Mouse (Mus musculus) forebrain, embryonic 12.5 days (tissue): ENCODE data around the gene Prrt1. TPM values are rescaled to one million over a fixed set of nuclear protein-coding genes. Genes with fewer than 3 reads are reported as not detected.

Experiments used
- ATAC-seq: fragments of 200-750 bp; cut with Nextera tagmentation; 2 replicates; pipeline ENCODE4 v1.8.0; 2017; ENCODE audit warnings: moderate TSS enrichment; ENCODE audit not compliant: low FRiP score
- H3K27ac ChIP-seq: fragments of 300-500 bp; sonication (generic); 2 replicates; pipeline ENCODE4 v1.5.1; 2016; ENCODE audit warnings: mild to moderate bottlenecking
- H3K27me3 ChIP-seq: fragments of 300-500 bp; sonication (generic); 2 replicates; pipeline ENCODE4 v1.6.1; 2016; ENCODE audit warnings: mild to moderate bottlenecking
- H3K36me3 ChIP-seq: fragments of 300-500 bp; sonication (generic); replicated peaks from 2 replicates; pipeline ENCODE4 v1.6.1; 2016; ENCODE audit warnings: mild to moderate bottlenecking
- H3K4me1 ChIP-seq: fragments of 300-500 bp; sonication (generic); 2 replicates; pipeline ENCODE4 v1.6.1; 2016
- H3K4me2 ChIP-seq: fragments of 300-500 bp; sonication (generic); 2 replicates; pipeline ENCODE4 v1.6.1; 2016; ENCODE audit warnings: mild to moderate bottlenecking, moderate library complexity
- H3K4me3 ChIP-seq: fragments of 300-500 bp; sonication (generic); replicated peaks from 2 replicates; pipeline ENCODE4 v1.5.1; 2016; ENCODE audit warnings: mild to moderate bottlenecking
- H3K9ac ChIP-seq: fragments of 300-500 bp; sonication (generic); 2 replicates; pipeline ENCODE4 v1.6.1; 2016; ENCODE audit warnings: mild to moderate bottlenecking
- H3K9me3 ChIP-seq: fragments of 300-500 bp; sonication (generic); 2 replicates; pipeline ENCODE4 v1.6.1; 2016
- WGBS: fragments of 180-500 bp; shearing (Covaris S2); methylation state at CpG from one replicate; pipeline ENCODE4 v1.1.7; 2016; 5-methylcytosine and 5-hydroxymethylcytosine counted together
- polyA plus RNA-seq: library from polyadenylated mRNA; unstranded; fragments of >200 nt; fragmentation: Nextera tagmentation; extraction: Ambion mirVana; gene quantifications from 2 replicates; pipeline ENCODE4 v1.2.1, GENCODE M21; 2016

Gene Prrt1
- polyA plus RNA-seq, 1 experiment from 2014 or later, result 2.9 TPM

DNA sequence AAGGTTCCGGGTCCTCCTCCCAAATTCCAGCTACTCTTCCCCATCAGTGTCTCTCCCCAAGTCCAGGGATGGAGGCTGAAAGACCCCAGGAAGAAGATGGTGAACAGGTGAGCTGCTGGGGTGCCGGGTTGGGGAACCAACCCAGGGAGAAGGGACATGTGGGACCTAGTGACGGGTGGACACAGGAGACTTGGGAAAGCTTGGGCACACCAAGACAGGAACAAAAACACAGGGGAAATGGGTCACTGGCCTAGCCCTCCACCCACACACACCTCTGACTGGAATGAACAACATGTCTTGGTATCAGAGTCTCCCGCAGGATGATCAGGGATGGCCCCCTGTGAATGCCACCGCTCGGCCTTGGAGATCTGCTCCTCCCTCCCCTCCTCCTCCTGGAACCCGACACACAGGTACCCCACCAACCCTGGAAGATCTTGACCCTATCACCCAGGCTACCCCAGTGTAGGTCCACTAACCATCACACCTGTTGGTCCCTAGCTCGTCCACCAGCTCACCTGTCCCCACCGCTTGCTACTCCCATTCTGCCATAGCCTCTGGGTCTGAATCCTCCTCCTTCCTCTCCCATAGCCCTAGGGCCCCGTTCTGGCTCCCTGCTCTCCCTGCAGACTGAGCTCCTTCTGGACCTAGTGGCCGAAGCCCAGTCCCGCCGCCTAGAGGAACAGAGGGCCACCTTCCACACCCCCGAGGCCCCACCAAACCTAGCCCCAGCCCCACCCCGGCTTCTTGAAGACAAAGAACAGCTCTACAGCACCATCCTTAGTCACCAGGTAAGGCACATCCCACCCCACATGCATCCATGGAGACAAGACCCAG lies 39.0 kb upstream of the Prrt1 start:
- 67% methylated on average over 15 of the region's 15 CpGs for WGBS
- H3K36me3 ChIP-seq, result peaks cover 12% of the 10 kb centered on the region
- peak overlapping the region; percentile 94 for H3K4me2 ChIP-seq
- H3K27ac ChIP-seq, result peak overlapping the region; percentile 100
- H3K27me3 ChIP-seq, result no peaks in the 10 kb centered on the region
- ATAC-seq, result no peak
- no peak overlapping the region for H3K4me3 ChIP-seq
- no peak overlapping the region for H3K9ac ChIP-seq
- H3K4me1 ChIP-seq, result peaks cover 74% of the 10 kb centered on the region
- H3K9me3 ChIP-seq, result no peaks in the 10 kb centered on the region

DNA sequence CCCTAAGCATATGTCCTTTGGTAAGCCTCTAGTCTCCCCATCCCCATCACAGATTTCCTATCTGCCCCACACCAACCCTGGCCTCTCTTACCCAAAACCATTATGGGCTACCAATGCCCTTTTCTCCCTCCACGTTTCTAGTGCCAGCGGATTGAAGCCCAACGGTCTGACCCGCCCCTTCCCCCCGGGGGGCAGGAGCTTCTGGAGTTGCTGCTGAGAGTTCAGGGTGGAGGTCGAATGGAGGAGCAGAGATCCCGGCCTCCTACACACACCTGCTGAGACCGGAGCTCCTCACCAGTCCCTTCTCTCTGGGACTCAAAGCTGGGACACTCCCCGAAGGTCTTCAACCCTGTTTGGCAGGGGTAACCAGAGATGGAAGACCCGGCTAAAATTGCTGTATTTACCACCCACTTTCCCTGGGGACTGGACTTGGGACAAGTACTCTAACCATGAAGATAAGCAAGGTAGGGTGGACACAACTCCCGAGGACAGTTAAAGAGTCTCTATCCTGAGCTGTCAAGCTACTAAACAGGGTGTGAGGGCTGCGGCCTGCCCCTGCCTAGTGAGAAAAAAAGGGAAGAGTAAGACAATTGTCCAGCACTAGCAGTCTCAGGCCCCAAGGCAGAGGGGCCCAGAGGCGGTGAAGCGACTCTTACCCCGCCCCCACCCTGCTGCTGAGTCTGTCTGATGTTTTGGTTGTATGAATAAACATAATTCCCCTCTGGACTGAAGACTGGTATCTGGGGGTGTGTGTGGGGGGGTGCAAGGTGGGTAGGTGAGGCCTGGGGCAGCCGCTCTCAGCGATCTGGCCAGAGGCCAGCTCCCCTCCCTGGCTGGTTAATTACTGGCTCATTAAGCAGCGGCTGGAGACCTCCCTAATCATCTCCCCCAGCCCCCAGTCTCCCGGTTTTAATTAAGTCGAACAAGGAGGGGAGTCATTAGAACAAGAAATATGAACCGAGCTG lies 38.0 kb upstream of the Prrt1 start, which contains the start of gene Pbx2:
TSS of gene Pbx2 (plus strand) at position 238 of the 965 bp plus-strand sequence.
- Histone ChIP-seq H3K36me3 (peaks cover 22% of the 10 kb centered on the region), H3K4me2 (peak within 1 kb of the TSS; percentile 94), H3K4me1 (peaks cover 74% of the 10 kb centered on the region), H3K27me3 (no peaks in the 10 kb centered on the region), H3K9ac (peak within 1 kb of the TSS; percentile 100), H3K4me3 (peak within 1 kb of the TSS; percentile 86), H3K27ac (peak within 1 kb of the TSS; percentile 100), H3K9me3 (no peaks in the 10 kb centered on the region)
- 1% methylated on average over 21 of the region's 21 CpGs for WGBS
- peak; percentile 18 for ATAC-seq

DNA sequence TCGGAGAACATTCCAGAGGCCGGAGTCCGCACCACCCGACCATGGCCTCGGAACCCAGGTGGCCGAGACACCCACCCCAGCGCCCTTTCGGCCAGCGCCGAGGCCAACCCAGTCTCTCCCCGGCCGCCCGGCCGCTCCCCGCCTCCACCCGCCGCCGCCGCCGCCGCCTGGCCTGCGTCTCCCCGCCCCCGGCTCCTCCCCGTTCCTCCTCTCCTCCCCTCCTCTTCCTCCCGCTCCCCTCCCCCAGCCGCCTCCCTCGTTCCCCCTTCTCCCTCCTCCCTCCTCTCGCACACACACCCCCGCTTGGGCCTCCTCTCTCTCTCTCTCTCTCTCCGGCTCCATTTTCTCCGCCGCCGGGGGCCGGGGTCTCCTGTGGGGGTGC lies 37.3 kb upstream of the Prrt1 start:
- ATAC-seq, result peak; percentile 40
- H3K9me3 ChIP-seq, result no peaks in the 10 kb centered on the region
- WGBS, result under 1% methylated on average over 26 of the region's 35 CpGs
- peak overlapping the region; percentile 86 for H3K4me3 ChIP-seq
- H3K9ac ChIP-seq, result peak overlapping the region; percentile 100
- peak overlapping the region; percentile 100 for H3K27ac ChIP-seq
- no peaks in the 10 kb centered on the region for H3K27me3 ChIP-seq
- H3K4me1 ChIP-seq, result peaks cover 76% of the 10 kb centered on the region
- H3K4me2 ChIP-seq, result peak overlapping the region; percentile 94
- peaks cover 27% of the 10 kb centered on the region for H3K36me3 ChIP-seq

DNA sequence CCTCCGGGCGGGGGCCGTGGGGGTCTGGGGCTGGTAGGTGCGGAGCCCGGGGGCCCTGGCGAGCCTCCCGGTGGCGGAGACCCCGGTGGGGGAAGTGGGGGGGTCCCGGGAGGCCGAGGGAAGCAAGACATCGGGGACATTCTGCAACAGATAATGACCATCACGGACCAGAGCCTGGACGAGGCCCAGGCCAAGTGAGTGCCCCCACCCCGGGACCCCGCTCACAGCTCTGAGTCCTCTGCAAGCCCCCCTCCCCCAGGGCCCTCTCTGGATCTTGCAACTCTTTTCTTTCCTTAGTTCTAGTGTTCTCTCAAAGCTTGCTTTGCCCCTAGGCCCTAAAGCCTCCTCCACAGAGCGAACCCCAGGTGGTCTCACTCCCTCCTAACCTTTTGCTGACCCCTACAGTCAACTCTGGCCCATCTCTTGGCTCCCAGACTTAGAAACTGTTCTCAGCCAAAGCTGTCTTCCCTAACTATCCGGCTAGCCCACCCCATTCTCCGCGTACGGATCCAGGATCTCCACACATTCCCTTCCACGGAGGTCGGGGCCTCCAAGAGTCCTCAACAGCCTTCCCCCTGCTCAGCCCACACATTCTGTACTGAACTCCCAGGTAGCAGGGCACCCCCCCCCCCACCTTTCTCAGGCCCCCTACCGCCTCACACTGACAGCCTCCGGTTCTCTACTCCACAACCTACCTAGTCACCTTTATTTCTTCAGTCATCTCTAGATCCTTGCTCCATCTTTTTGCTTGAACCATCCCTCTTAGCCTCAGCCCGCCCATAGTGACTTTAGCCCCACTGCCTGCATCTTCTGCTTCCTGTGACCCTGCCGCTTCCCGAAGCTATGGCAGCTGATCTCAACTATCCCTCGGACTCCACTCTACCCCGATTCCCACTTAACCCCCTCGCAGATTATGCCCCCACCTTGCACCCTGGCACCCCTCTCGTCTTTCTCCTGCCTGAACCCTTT lies 36.5 kb upstream of the Prrt1 start:
- Histone ChIP-seq H3K9me3 (no peaks in the 10 kb centered on the region), H3K36me3 (peaks cover 27% of the 10 kb centered on the region), H3K27ac (peak overlapping the region; percentile 100), H3K4me2 (peak overlapping the region; percentile 94), H3K4me1 (peaks cover 81% of the 10 kb centered on the region), H3K27me3 (no peaks in the 10 kb centered on the region), H3K4me3 (peak overlapping the region; percentile 86), H3K9ac (peak overlapping the region; percentile 100)
- 2% methylated on average over 26 of the region's 32 CpGs for WGBS
- ATAC-seq, result peak; percentile 22

DNA sequence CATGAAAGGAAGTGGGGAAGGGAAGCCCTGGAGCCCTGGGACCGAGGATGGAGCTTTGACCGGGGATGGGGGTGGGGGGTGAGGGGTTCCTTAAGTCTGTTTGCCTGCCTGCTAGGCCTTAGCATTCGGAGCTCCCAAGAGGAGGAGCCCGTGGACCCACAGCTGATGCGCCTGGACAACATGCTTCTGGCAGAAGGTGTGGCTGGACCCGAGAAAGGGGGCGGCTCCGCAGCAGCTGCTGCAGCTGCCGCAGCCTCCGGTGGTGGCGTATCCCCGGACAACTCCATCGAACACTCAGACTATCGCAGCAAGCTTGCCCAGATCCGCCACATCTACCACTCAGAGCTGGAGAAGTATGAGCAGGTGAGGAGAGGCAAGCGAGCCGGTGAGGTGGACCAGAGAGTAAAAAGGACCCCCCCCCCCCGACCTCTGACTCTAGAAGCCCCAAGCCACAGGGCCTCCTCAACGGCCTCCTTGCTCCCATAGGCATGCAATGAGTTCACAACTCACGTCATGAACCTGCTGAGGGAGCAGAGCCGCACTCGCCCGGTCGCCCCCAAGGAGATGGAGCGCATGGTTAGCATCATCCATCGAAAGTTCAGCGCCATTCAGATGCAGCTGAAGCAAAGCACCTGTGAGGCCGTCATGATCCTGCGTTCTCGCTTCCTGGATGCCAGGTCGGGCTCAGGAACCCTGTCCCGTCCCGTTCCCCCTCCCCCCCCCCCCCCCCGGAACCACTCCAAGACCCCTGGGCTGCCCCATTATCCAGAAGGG lies 35.4 kb upstream of the Prrt1 start:
- H3K36me3 ChIP-seq, result peaks cover 27% of the 10 kb centered on the region
- ATAC-seq, result no peak
- H3K4me1 ChIP-seq, result peaks cover 76% of the 10 kb centered on the region
- peak overlapping the region; percentile 100 for H3K9ac ChIP-seq
- H3K9me3 ChIP-seq, result no peaks in the 10 kb centered on the region
- H3K4me3 ChIP-seq, result peak overlapping the region; percentile 86
- peak overlapping the region; percentile 94 for H3K4me2 ChIP-seq
- H3K27ac ChIP-seq, result peak overlapping the region; percentile 100
- 55% methylated on average over 34 of the region's 34 CpGs for WGBS
- H3K27me3 ChIP-seq, result no peaks in the 10 kb centered on the region

DNA sequence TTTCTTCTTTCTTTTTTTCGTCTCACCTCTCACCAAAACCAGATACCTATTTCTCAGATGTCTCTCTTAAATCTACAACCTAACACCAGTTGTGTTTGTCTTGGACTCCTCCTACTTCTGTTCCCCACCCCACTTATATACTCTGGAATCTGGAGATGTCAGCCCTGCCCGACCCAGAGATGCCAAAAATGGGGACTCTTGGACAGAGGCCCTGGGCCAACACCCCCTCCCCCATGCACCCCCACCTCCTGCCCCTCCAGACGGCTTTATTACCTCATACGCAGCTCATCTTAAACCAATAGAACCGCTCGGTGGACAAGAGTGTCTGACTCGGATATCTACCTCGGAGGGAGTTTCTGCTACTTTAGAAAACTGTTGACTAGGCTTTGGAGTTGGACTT lies 33.2 kb upstream of the Prrt1 start:
- 82% methylated on average over 8 of the region's 8 CpGs for WGBS
- Histone ChIP-seq H3K4me3 (no peak overlapping the region), H3K27me3 (no peaks in the 10 kb centered on the region), H3K9me3 (no peaks in the 10 kb centered on the region), H3K9ac (no peak overlapping the region), H3K27ac (no peak overlapping the region), H3K4me1 (peaks cover 55% of the 10 kb centered on the region), H3K4me2 (no peak overlapping the region), H3K36me3 (peaks cover 39% of the 10 kb centered on the region)
- ATAC-seq, result no peak

DNA sequence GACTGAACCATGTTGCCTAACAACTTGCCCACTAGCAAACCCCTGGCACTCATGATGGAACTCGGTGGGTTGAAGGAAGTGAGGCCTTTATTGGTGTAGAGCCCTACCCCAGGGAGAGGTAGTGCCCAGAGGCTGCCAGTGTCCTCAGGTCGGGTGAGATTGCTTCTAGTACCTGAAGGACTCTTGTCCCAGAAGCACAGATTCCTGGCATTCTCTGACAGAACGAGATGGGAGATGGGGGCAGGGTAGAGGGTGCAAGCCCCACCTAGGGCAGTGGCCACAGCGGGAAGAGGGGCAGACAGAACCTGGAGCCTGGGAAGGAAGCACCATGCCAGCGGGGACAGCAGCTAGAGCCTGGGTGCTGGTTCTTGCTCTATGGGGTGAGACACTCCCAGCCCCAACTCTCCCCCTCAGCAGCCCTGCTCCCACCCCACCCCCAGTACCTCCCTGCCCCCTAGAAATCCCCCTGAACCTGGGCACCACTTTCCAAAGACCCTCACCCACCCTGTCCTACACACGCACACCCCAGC lies 31.7 kb upstream of the Prrt1 start, which contains the start of gene Ager:
TSS of gene Ager (plus strand) at position 297 of the 530 bp plus-strand sequence.
- Histone ChIP-seq H3K4me1 (peaks cover 60% of the 10 kb centered on the region), H3K4me2 (no peak within 1 kb of the TSS)

DNA sequence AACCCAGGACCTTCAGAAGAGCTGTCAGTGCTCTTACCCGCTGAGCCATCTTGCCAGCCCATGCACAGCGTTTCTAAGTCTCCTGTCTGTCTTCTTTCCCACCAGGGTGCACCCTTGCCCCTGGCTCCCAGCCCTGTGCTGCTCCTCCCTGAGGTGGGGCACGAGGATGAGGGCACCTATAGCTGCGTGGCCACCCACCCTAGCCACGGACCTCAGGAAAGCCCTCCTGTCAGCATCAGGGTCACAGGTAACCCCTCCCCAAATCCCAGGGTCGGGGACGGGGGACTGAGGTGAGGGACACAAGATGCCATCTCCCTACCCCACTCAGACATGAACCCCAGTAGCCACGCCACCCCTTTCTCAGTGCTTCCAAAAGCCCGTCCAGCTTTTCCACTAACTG lies 29.4 kb upstream of the Prrt1 start:
- WGBS, result 73% methylated on average over 9 of the region's 9 CpGs
- Histone ChIP-seq H3K27ac (no peak overlapping the region), H3K36me3 (peaks cover 42% of the 10 kb centered on the region)

More for the DNA sequence above, 31.7 kb upstream of the Prrt1 start, which contains the start of gene Ager:
- Histone ChIP-seq H3K36me3 (peaks cover 49% of the 10 kb centered on the region), H3K27ac (no peak within 1 kb of the TSS), H3K9me3 (no peaks in the 10 kb centered on the region), H3K4me3 (0 out of 2 replicates have a peak within 1 kb of the TSS, but pooled peaks have one; percentile 2), H3K27me3 (no peaks in the 10 kb centered on the region), H3K9ac (peak within 1 kb of the TSS; percentile 36)
- WGBS, result 24% methylated on average over 6 of the region's 6 CpGs
- ATAC-seq, result no peak

DNA sequence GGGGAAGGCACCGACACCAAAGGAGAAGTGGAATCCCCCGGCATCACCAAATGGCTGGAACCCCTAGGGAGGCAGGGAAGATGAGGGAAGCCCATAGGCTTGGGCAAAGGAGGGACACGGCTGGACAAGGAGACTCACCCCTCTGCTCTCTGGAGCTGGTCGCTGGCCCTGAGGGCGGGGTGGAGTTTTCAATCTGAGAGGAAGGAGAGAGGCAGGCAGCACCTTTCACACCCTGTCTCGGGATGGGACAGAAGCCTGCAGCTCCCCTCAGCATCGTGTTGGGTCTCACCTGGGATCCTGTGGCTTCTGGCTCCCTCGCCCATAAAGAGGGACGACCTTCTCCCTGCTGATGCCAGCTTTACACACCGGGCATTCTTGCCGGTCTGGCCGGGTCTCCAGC lies 27.5 kb upstream of the Prrt1 start:
- Histone ChIP-seq H3K4me2 (peak overlapping the region; percentile 73; the same call in 1 of the 2 replicates), H3K4me3 (no peak overlapping the region), H3K27ac (no peak overlapping the region), H3K9ac (no peak overlapping the region; the same call in 1 of the 2 replicates), H3K36me3 (peaks cover 23% of the 10 kb centered on the region), H3K27me3 (no peaks in the 10 kb centered on the region), H3K9me3 (no peaks in the 10 kb centered on the region), H3K4me1 (peaks cover 43% of the 10 kb centered on the region)
- ATAC-seq, result no peak
- 91% methylated on average over 12 of the region's 12 CpGs for WGBS

More for the DNA sequence above, 29.4 kb upstream of the Prrt1 start:
- Histone ChIP-seq H3K9ac (no peak overlapping the region), H3K9me3 (no peaks in the 10 kb centered on the region), H3K27me3 (no peaks in the 10 kb centered on the region), H3K4me1 (peaks cover 49% of the 10 kb centered on the region), H3K4me3 (no peak overlapping the region), H3K4me2 (no peak overlapping the region)
- ATAC-seq, result no peak

DNA sequence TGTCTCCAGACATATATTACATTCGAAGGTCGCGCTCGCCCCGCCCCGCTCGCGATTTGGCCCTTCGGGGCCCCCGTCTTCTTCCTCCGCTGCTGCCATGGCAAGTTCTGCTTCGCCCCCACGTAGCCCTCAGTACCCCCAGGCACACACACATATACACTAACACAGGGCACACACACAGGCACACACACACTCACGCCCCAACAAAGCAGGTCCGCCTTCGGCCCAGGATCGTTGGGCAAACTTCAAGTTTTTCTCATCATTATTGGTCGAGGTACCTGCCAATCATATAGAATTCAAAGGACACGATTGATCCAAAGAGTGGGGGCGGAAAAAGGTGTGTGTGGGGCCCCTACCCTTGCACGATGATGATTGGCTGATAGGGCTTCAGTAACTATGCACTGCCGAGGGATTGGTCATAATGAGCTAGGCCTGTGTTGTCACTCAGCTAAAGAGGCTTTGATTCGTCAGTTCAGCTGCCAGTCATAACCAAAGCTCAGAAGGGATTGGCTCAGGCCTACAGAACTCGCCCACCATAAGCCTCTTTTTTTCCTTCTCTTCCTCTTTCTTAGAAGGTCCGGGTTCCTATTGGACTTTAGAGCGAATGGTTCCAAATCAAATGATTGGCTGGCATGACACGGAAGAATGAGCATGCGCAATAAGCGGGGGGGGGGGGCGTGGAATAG lies 25.8 kb upstream of the Prrt1 start, which contains the start of gene Rnf5:
TSS of gene Rnf5 (minus strand) at position 316 of the 686 bp plus-strand sequence.
- Histone ChIP-seq H3K4me1 (peaks cover 42% of the 10 kb centered on the region), H3K27me3 (no peaks in the 10 kb centered on the region), H3K9me3 (no peaks in the 10 kb centered on the region), H3K36me3 (peaks cover 22% of the 10 kb centered on the region), H3K27ac (peak within 1 kb of the TSS; percentile 92), H3K4me2 (peak within 1 kb of the TSS; percentile 96), H3K9ac (peak within 1 kb of the TSS; percentile 99), H3K4me3 (peak within 1 kb of the TSS; percentile 97)
- ATAC-seq, result peak; percentile 94
- under 1% methylated on average over 30 of the region's 30 CpGs for WGBS
